Mouse (Mus musculus) MEL (cell line): Measurements from ENCODE around the gene Lrrc4c. TPM values are rescaled to one million over a fixed set of nuclear protein-coding genes. Genes with fewer than 3 reads are reported as not detected.

Source experiments
- DNase-seq: peaks from one replicate; pipeline ENCODE4 v3.0.0; 2011; ENCODE audit warnings: low read depth, low spot score
- H3K27ac ChIP-seq: 2 replicates; pipeline ENCODE4 v1.5.1; 2012; ENCODE audit warnings: low read depth, mild to moderate bottlenecking, control low read depth, low read length, moderate library complexity; ENCODE audit not compliant: control insufficient read depth
- H3K27me3 ChIP-seq, 2 experiments: fragments of 150-350 bp in 1 of 2; sonication (generic) in 1 of 2; 2 replicates each; pipeline ENCODE4 v1.6.1; 2012; ENCODE audit warnings: low read length in 2 of 2, mild to moderate bottlenecking in 2 of 2, improper control_type of control experiment in 1 of 2, moderate library complexity in 1 of 2; ENCODE audit not compliant: insufficient read depth in 2 of 2, control insufficient read depth in 1 of 2
- H3K36me3 ChIP-seq, 2 experiments: 2 replicates each; pipeline ENCODE4 v1.6.1; 2012 to 2014; ENCODE audit warnings: low read length in 2 of 2, improper control_type of control experiment in 1 of 2, inconsistent platforms in 1 of 2, mild to moderate bottlenecking in 1 of 2; ENCODE audit not compliant: insufficient read depth in 2 of 2, control insufficient read depth in 1 of 2
- H3K4me1 ChIP-seq, 2 experiments: fragments of 150-350 bp in 1 of 2; sonication (generic) in 1 of 2; 2 replicates each; pipeline ENCODE4 v1.6.1; 2012; ENCODE audit warnings: low read length in 2 of 2, improper control_type of control experiment in 1 of 2, mild to moderate bottlenecking in 1 of 2; ENCODE audit not compliant: insufficient read depth in 2 of 2, control insufficient read depth in 1 of 2
- H3K4me3 ChIP-seq, 2 experiments: fragments of 150-350 bp in 1 of 2; sonication (generic) in 1 of 2; 2 replicates each; pipeline ENCODE4 v1.5.1; 2012; ENCODE audit warnings: low read depth in 2 of 2, low read length in 2 of 2, mild to moderate bottlenecking in 2 of 2, moderate library complexity in 2 of 2, control low read depth in 1 of 2, improper control_type of control experiment in 1 of 2; ENCODE audit not compliant: control insufficient read depth in 1 of 2, insufficient read depth in 1 of 2
- H3K79me2 ChIP-seq: 2 replicates; pipeline ENCODE4 v1.6.1; 2012; ENCODE audit warnings: mild to moderate bottlenecking, low read length, moderate library complexity; ENCODE audit not compliant: control insufficient read depth, poor library complexity, insufficient read depth
- H3K9ac ChIP-seq: 2 replicates; pipeline ENCODE4 v1.6.1; 2012; ENCODE audit warnings: low read depth, mild to moderate bottlenecking, control low read depth, low read length, moderate library complexity; ENCODE audit not compliant: control insufficient read depth, poor library complexity, severe bottlenecking
- H3K9me3 ChIP-seq: fragments of 150-350 bp; sonication (generic); replicated peaks from 2 replicates; pipeline ENCODE4 v1.6.1; 2012; ENCODE audit warnings: mild to moderate bottlenecking, low read length, improper control_type of control experiment, moderate library complexity; ENCODE audit not compliant: insufficient read depth
- BHLHE40 ChIP-seq: IDR thresholded peaks from 2 replicates; pipeline ENCODE4 v1.6.1; 2012; ENCODE audit warnings: low read depth, mild to moderate bottlenecking, inconsistent platforms, low read length, improper control_type of control experiment, borderline replicate concordance
- CHD1 ChIP-seq: IDR thresholded peaks from 2 replicates; pipeline ENCODE4 v1.6.1; 2012; ENCODE audit warnings: low read depth, mild to moderate bottlenecking, inconsistent platforms, low read length, improper control_type of control experiment
- CHD2 ChIP-seq: IDR thresholded peaks from 2 replicates; pipeline ENCODE4 v1.6.1; 2011; ENCODE audit warnings: low read length, improper control_type of control experiment
- CTCF ChIP-seq, 3 experiments: IDR thresholded peaks in 2 of 3; conservative IDR thresholded peaks in 1 of 3; 2 replicates each; pipeline ENCODE4 v1.5.1; 2011 to 2012; ENCODE audit warnings: low read length in 3 of 3, low read depth in 2 of 3, mild to moderate bottlenecking in 2 of 3, improper control_type of control experiment in 1 of 3, inconsistent platforms in 1 of 3, mixed read lengths in 1 of 3, moderate library complexity in 1 of 3; ENCODE audit not compliant: control insufficient read depth in 1 of 3, insufficient read depth in 1 of 3, poor library complexity in 1 of 3, severe bottlenecking in 1 of 3
- ELF1 ChIP-seq: IDR thresholded peaks from 2 replicates; pipeline ENCODE4 v1.6.1; 2014; ENCODE audit warnings: low read depth, mild to moderate bottlenecking, inconsistent platforms, low read length, improper control_type of control experiment, moderate library complexity
- EP300 ChIP-seq, 2 experiments: IDR thresholded peaks; 2 replicates each; pipeline ENCODE4 v1.6.1; 2011; ENCODE audit warnings: improper control_type of control experiment in 2 of 2, low read length in 2 of 2, low read depth in 1 of 2, mild to moderate bottlenecking in 1 of 2
- ETS1 ChIP-seq: IDR thresholded peaks from 2 replicates; pipeline ENCODE4 v1.6.1; 2012; ENCODE audit warnings: low read depth, mild to moderate bottlenecking, inconsistent platforms, low read length, improper control_type of control experiment, moderate library complexity
- HCFC1 ChIP-seq: IDR thresholded peaks from 2 replicates; pipeline ENCODE4 v1.6.1; 2012; ENCODE audit warnings: low read depth, mild to moderate bottlenecking, inconsistent platforms, low read length, improper control_type of control experiment, moderate library complexity
- JUND ChIP-seq: IDR thresholded peaks from 2 replicates; pipeline ENCODE4 v1.6.1; 2011; ENCODE audit warnings: low read depth, mild to moderate bottlenecking, improper control_type of control experiment, low read length
- KAT2A ChIP-seq: conservative IDR thresholded peaks from 2 replicates; pipeline ENCODE4 v1.6.1; 2012; ENCODE audit warnings: low read depth, low read length, improper control_type of control experiment, inconsistent platforms
- MAFK ChIP-seq: IDR thresholded peaks from 2 replicates; pipeline ENCODE4 v1.6.1; 2011; ENCODE audit warnings: low read depth, mild to moderate bottlenecking, low read length, improper control_type of control experiment, borderline replicate concordance
- MAZ ChIP-seq: IDR thresholded peaks from 2 replicates; pipeline ENCODE4 v1.6.1; 2012; ENCODE audit warnings: low read depth, mild to moderate bottlenecking, inconsistent platforms, low read length, improper control_type of control experiment
- MXI1 ChIP-seq: IDR thresholded peaks from 2 replicates; pipeline ENCODE4 v1.6.1; 2011; ENCODE audit warnings: mild to moderate bottlenecking, low read depth, low read length, improper control_type of control experiment
- POLR2A ChIP-seq, 2 experiments: IDR thresholded peaks; 2 replicates each; pipeline ENCODE4 v1.6.1; 2011 to 2012; ENCODE audit warnings: low read length in 2 of 2, mild to moderate bottlenecking in 2 of 2, control low read depth in 1 of 2, improper control_type of control experiment in 1 of 2, low read depth in 1 of 2, moderate library complexity in 1 of 2; ENCODE audit not compliant: control insufficient read depth in 1 of 2, insufficient read depth in 1 of 2, poor library complexity in 1 of 2
- RAD21 ChIP-seq: IDR thresholded peaks from 2 replicates; pipeline ENCODE4 v1.6.1; 2011; ENCODE audit warnings: mild to moderate bottlenecking, low read depth, low read length, improper control_type of control experiment
- TBP ChIP-seq: IDR thresholded peaks from 2 replicates; pipeline ENCODE4 v1.8.0; 2011; ENCODE audit warnings: low read depth, low read length, improper control_type of control experiment
- TCF12 ChIP-seq: IDR thresholded peaks from 2 replicates; pipeline ENCODE4 v1.6.1; 2014; ENCODE audit warnings: low read depth, mild to moderate bottlenecking, inconsistent platforms, low read length, improper control_type of control experiment, moderate library complexity
- UBTF ChIP-seq: IDR thresholded peaks from 2 replicates; pipeline ENCODE4 v1.6.1; 2012; ENCODE audit warnings: low read depth, mild to moderate bottlenecking, inconsistent platforms, low read length, improper control_type of control experiment, moderate library complexity, borderline replicate concordance; ENCODE audit not compliant: insufficient read depth
- ZC3H11A ChIP-seq: IDR thresholded peaks from 2 replicates; pipeline ENCODE4 v1.6.1; 2012; ENCODE audit warnings: low read depth, mild to moderate bottlenecking, inconsistent platforms, low read length, improper control_type of control experiment
- ZKSCAN1 ChIP-seq: IDR thresholded peaks from 2 replicates; pipeline ENCODE4 v1.6.1; 2012; ENCODE audit warnings: low read depth, mild to moderate bottlenecking, inconsistent platforms, low read length, improper control_type of control experiment, moderate library complexity
- ZMIZ1 ChIP-seq: IDR thresholded peaks from 2 replicates; pipeline ENCODE4 v1.6.1; 2012; ENCODE audit warnings: low read depth, mild to moderate bottlenecking, inconsistent platforms, low read length, improper control_type of control experiment, moderate library complexity
- ZNF384 ChIP-seq: IDR thresholded peaks from 2 replicates; pipeline ENCODE4 v1.6.1; 2012; ENCODE audit warnings: low read depth, mild to moderate bottlenecking, inconsistent platforms, low read length, improper control_type of control experiment
- polyA plus RNA-seq, 2 experiments: library from polyadenylated mRNA; stranded (reverse) in 1 of 2; unstranded in 1 of 2; fragments of >175 nt in 1 of 2; fragments of >200 nt in 1 of 2; gene quantifications; 2 replicates each; pipeline versions ENCODE4 v1.2.1 to v1.2.4; 2012; ENCODE audit warnings: low replicate concordance in 2 of 2, low read depth in 1 of 2; ENCODE audit not compliant: insufficient read length in 2 of 2, insufficient read depth in 1 of 2, missing spikeins in 1 of 2
- total RNA-seq: library from RNA; depleted of rRNA; stranded (reverse); fragments of 300-350 nt; gene quantifications from 2 replicates; pipeline ENCODE4 v1.2.3, GENCODE M21; 2012

Gene Lrrc4c
- total and polyA plus RNA-seq, 3 experiments: not detected

- Histone ChIP-seq H3K9me3 (no peaks in the 10 kb centered on the region), H3K27ac (no peak overlapping the region), H3K4me1 (no peaks in the 10 kb centered on the region), H3K27me3 (no peaks in the 10 kb centered on the region), H3K4me3 (no peak overlapping the region), H3K79me2 (no peaks in the 10 kb centered on the region)
- DNase-seq: no peak
- TF ChIP-seq POLR2A (IDR thresholded peaks at IDR 0.05; ENCODE audit: control insufficient read depth in 1 of 2, insufficient read depth in 1 of 2, low read depth in 1 of 2, low read length in 2 of 2, poor library complexity in 1 of 2) (no peak), TCF12 (no peak), TBP (no peak), ZKSCAN1 (no peak), MXI1 (no peak), ELF1 (no peak), ETS1 (no peak), ZMIZ1 (no peak), RAD21 (no peak), UBTF (no peak)
- TF ChIP-seq, all 39 proteins: peak for 0
- Histone ChIP-seq H3K9ac (no peak overlapping the region), H3K36me3 (no peaks in the 10 kb centered on the region)
Observed at GRCm38 (mm10) chr2:97018319-97018718, 700.4 kb downstream of the Lrrc4c start.

- Histone ChIP-seq H3K79me2 (no peaks in the 10 kb centered on the region), H3K27me3 (no peaks in the 10 kb centered on the region), H3K9me3 (no peaks in the 10 kb centered on the region), H3K27ac (no peak overlapping the region), H3K4me1 (no peaks in the 10 kb centered on the region), H3K9ac (no peak overlapping the region), H3K4me3 (no peak overlapping the region), H3K36me3 (no peaks in the 10 kb centered on the region)
- TF ChIP-seq ZC3H11A (no peak), BHLHE40 (no peak), ZNF384 (no peak), MAFK (no peak), KAT2A (no peak), ETS1 (no peak), TCF12 (no peak), CTCF (IDR thresholded peaks at IDR 0.05 in 2 of 3, conservative IDR thresholded peaks at IDR 0.05 in 1 of 3; ENCODE audit: control insufficient read depth in 1 of 3, insufficient read depth in 1 of 3, low read depth in 2 of 3, low read length in 3 of 3, poor library complexity in 1 of 3, severe bottlenecking in 1 of 3) (no peak), EP300 (IDR thresholded peaks at IDR 0.05; ENCODE audit: low read depth in 1 of 2, low read length in 2 of 2) (no peak), CHD2 (no peak), JUND (no peak), HCFC1 (no peak), MAZ (no peak), CHD1 (no peak), MXI1 (no peak)
- no peak for DNase-seq
Observed at GRCm38 (mm10) chr2:97026991-97027390, 709.0 kb downstream of the Lrrc4c start.
